Mouse (Mus musculus): ENCODE measurements around the gene Olfr355. TPM values are rescaled to one million over a fixed set of nuclear protein-coding genes. Genes with fewer than 3 reads are reported as not detected.

The Olfr355 gene
- not detected for total RNA-seq (2021)
- long read RNA-seq, experiment 1: 0 reads
- long read RNA-seq, experiment 2: 0 reads

- no peak for DNase-seq
These were observed at the start of gene Olfr355 for GRCm38 (mm10) chr2:36928797-36929196. Gene Olfr355, minus strand, starts transcription at chr2:36928897.

- DNase-seq: no peak
These were observed 8.1 kb upstream of the Olfr355 start, which contains the start of gene Olfr356 for GRCm38 (mm10) chr2:36936821-36937220. Gene Olfr356, plus strand, starts transcription at chr2:36937121.

DNA sequence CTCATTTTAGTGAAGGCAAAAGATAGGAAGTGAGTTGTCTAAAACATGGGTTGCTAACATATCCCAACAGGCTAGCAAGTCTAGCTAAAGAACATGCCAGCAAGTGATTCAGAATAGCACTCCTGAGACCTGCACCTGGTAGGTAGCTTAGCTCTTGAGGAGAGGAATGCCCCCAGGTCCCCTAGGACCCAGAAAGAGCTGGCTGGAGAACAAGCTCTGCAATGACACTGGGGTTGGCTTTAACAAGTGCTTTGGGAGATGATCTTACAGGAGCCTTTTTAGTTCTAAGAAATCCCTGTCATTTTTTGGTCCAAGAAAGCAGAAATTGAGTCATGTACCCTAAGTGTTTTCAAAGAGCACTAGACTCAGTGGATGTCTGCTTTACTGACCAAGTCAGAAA, 23.3 kb downstream of the Olfr355 start, which contains the start of gene Olfr354:
Gene Olfr354 (plus strand): TSS at position 301 of the 400 bp plus-strand sequence.
- DNase-seq: no peak

DNA sequence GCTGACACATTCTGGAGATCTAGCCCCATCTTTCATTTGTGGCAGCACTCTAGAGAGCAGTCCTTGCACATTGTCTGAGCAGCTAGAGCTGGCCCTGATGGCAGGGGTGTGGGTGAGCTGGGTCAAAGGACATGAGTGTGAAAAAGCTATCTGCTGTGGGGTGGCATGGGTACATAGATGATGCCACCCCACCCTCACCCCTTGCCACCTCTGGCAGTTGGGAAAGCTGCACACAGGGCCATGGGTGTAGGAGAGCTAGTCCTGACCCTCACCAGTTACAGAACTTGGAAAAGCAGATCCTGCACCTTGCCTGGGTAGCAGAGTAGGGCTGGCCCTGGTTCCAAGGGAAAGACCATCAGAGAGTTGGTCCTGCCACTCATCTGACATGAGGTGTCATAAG, 31.6 kb downstream of the Olfr355 start:
- DNase-seq: no peak

DNA sequence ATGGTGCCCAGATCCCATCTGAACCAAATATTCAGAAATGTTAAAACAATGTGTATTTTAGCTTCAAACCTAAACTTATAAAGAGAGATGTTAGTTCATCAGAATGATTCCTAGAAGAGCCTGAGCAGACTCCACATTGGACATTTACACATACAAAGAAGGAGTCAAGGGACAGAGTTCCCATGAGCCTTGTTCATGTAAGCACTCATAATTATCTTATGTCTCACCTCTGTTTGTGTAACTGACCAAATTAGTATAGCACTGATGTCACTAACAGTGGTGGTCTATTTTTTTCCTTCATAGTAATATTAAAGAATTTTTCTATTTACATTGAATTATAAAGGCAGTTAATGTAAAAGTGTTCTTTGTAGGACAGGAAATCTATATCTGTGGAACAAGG, 35.9 kb downstream of the Olfr355 start, which contains the start of gene Olfr353:
Gene Olfr353 (minus strand): TSS at position 101 of the 400 bp plus-strand sequence.
- no peak for DNase-seq

Other genes starting within 250 kb of the Olfr355 start
- not detected for gene Olfr346, start 243.1 kb downstream of the Olfr355 start, total RNA-seq (2021)
- not detected for gene Olfr347, start 197.0 kb downstream of the Olfr355 start, total RNA-seq (2021)
- gene Olfr348, start 144.6 kb downstream of the Olfr355 start, total RNA-seq (2021): not detected
- gene Olfr50, start 138.4 kb downstream of the Olfr355 start, total RNA-seq (2021): not detected
- gene Olfr3, start 111.9 kb downstream of the Olfr355 start, total RNA-seq (2021): not detected
- not detected for gene Olfr350, start 82.6 kb downstream of the Olfr355 start, total RNA-seq (2021)
- not detected for gene Olfr351, start 66.2 kb downstream of the Olfr355 start, total RNA-seq (2021)
- not detected for gene Olfr352, start 60.4 kb downstream of the Olfr355 start, total RNA-seq (2021)
- gene Olfr353, start 36.0 kb downstream of the Olfr355 start, total RNA-seq (2021): not detected
- not detected for gene Olfr354, start 23.2 kb downstream of the Olfr355 start, total RNA-seq (2021)
- not detected for gene Olfr356, start 8.2 kb upstream of the Olfr355 start, total RNA-seq (2021)
- not detected for gene Olfr357, start 64.9 kb upstream of the Olfr355 start, total RNA-seq (2021)
- gene Olfr358, start 80.4 kb upstream of the Olfr355 start, total RNA-seq (2021): not detected
- gene Olfr360, start 136.8 kb upstream of the Olfr355 start, total RNA-seq (2021): not detected
- not detected for gene Olfr361, start 160.4 kb upstream of the Olfr355 start, total RNA-seq (2021)
- gene Olfr362, start 189.0 kb upstream of the Olfr355 start, total RNA-seq (2021): not detected
- gene Olfr364-ps1, start 210.4 kb upstream of the Olfr355 start, total RNA-seq (2021): not detected